Mouse (Mus musculus) ovary, adult 18-20 months (tissue): ENCODE measurements at regions not wholly inside any gene's neighbourhood (a gene's known extent, or its start where the extent isn't known, plus 50 kb on each side); places are given as distances from the start of the nearest gene placed in this dataset.

Experiments used
- DNase-seq: peaks from one replicate; pipeline ENCODE4 v3.0.0; 2022; ENCODE audit warnings: low spot score, mixed read lengths

DNA sequence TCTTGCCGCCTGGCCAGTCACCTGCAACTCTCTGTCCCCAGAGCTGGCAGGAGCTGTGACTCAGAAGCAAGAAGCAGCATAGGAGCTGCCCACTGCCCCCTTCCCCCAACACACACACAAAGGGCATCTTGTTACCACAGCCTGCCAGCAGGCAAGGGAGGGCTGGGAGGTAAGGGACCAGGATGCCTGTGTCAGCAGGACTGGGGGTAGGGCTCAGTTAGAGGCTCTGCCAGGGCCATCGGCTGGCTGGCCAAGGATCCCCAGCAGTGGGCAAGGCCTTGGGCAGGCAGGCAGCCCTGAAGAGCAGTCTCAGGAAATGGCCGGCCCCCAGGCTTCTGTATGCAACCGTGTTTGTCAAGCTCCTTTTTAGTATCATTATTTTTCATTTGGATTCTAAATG, 87.3 kb upstream of the Zmiz1 start:
- DNase-seq: peak; percentile 77

DNA sequence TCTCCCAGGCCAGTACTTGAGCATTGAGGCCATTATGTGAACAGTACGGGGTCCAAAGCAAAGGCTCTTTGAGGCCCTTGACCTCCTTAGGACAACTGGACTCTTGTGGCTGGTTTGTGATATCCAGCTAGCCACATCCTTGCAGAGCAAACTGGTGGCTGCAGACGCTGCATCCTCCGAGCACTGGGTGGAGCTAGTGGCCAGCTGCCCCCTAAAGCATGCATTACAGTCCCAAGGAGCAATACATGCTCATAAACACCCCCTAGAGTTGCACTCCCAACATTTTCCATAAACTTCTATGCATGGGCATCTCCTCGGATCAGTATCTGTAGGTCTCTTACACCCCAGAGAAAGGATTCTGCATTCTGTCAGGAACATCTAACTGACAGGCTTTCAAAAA, 86.4 kb upstream of the Zmiz1 start:
- DNase-seq: no peak

DNA sequence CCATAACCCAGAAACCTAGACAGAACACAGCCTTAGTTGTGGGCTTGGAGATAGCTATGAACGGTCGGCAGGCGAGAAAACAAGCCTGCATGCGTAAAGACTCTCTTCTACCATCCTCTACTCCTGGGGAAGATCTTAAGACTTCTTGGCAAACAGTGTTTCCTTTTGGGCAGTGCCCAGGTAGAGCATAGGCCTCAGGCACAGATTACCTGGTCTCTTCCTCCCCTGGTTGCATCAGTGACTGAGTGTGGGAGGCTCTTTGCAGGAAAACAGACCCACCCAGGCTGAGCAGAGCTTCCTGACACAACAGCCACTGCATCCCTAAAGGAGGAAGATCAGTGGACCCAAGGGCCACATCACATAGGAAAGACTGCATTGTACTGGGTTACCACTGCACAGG, 85.8 kb upstream of the Zmiz1 start:
- DNase-seq: no peak

- no peak for DNase-seq
Observed at GRCm38 (mm10) chr14:25375001-25375400, 84.0 kb upstream of the Zmiz1 start.

GRCm38 (mm10) chr14:25377091-25377490, 81.9 kb upstream of the Zmiz1 start:
- DNase-seq: no peak

DNA sequence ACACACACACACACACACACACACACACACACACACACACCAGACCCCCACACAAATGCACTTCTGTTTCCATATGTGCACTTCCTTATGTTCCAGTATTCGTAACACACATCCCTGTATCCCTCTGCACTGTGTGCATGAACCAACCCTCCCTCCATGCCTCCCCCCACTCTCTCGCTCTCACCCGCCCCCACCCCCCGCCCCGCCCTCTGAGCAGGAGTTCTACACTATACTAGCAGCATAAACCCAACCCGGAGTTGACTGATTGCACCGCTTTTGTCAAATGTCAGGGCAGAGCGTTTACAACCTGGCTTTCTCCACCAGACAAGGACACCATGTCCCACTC, 81.5 kb upstream of the Zmiz1 start:
- DNase-seq: no peak

- peak; percentile 84 for DNase-seq
Observed at GRCm38 (mm10) chr14:25377900-25378716, 80.9 kb upstream of the Zmiz1 start.

- DNase-seq: no peak
Observed at GRCm38 (mm10) chr14:25378717-25379224, 80.2 kb upstream of the Zmiz1 start.

DNA sequence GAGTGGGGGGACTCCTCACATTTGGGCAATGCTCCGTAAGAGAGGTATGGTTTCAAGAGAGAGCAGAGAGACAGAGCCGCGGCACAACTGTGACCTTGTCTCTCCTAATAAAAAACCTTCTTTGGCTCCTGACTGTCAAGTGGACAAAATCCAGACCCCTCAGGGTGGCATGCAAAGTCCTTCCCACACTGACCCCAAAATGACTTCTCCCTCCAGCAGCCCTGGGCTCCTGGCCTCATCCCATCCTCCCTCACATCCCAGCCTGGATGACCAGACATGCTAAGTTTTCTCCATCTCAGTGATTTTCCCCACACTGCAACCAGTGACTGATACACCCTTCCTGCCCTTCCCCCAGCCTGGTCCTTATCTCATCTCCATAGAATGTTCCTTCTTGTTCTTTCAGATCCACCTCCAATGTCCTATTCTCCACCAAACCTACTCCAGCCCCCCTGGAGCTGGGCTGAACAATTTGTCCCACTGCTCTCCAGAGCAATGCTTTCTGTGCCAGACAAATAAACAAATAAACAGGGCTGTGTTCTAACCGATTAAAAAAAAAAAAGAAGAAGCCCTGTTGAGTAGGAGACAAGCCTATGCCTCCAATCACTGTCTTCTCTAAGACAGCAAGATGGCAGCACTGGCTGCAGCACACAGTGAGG, 75.7 kb upstream of the Zmiz1 start:
- DNase-seq: no peak

DNA sequence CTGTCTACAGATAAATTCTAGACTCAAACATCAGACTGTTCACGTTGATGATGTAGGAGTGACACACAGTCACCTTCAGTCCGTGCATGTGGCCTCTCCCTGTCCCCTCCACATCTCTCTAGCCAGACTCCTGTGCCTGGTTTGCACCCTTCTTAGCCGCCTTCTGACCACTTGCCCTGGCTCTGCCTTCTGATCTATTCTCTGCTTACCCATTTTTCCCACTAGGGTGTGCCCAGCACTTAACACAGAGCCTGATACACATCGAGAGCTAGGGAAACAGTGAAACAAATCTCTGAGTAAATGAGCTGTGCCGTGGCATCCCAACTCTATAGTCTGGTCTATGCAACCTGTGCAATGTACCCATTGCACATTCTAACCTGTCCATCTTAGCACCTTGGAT, 73.3 kb upstream of the Zmiz1 start:
- no peak for DNase-seq

GRCm38 (mm10) chr14:25387780-25388179, 71.2 kb upstream of the Zmiz1 start:
- DNase-seq: peak; percentile 45

DNA sequence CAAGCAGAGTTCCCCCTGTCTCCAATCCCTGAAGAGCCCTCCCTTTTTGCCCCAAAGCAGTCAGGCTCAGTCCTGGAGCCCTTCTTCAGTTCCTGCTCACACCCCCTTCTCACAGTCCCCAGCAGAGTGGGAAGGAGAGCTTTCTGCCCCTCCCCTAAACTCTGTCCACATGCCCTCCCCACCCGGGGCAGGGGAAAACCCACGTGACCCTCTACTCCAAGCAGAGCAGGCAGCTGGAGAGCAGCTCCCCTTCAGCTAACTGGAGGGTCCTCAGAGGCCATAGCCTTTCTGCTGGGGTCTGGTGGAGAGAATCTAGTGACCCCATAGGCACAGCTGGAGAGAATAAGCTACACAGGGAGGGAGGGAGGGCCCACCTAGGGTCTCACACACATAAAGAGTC, 69.7 kb upstream of the Zmiz1 start:
- no peak for DNase-seq

- DNase-seq: no peak
Observed at GRCm38 (mm10) chr14:25392412-25392811, 66.6 kb upstream of the Zmiz1 start.

- DNase-seq: no peak
Observed at GRCm38 (mm10) chr14:25392940-25393339, 66.0 kb upstream of the Zmiz1 start.

DNA sequence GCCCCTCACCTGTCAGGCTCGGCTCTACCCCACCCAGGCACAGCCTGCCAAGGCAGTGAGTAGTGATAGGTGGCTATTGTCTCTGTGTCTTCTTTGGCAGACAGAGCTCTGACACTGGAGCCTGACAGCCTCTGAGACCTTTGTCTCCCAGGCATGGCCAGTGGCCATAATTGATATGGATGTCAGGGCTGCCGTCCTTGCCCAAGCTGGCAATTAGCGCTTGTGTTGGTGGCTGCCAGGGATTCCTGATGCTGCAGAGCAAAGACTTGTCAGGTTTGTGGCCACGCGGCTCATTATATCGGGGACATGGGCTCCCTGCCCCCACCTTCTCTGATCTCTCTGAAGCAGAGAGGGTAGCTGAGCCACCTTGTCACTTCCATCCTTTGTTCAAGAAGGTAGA, 64.1 kb upstream of the Zmiz1 start:
- no peak for DNase-seq

GRCm38 (mm10) chr14:25396990-25397531, 61.9 kb upstream of the Zmiz1 start:
- peak; percentile 54 for DNase-seq

DNA sequence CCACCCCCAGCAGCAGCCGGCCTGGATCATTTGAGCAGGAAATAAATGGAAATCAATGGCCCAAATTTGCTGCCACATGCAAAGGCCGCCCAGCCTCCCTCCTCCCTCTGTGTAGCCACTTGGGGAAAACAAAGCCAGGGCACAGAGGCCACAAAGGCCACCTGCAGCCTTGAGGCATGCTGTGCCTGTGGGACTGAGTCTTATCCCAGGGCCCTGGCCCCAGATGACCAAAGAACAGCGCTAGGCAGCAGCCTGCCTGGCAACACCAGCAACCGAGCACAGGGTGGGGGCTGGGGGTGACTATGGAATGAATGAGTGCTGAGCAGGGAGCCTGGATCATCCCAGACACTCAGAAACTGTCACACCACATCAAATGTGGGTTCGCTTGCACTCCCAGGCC, 61.2 kb upstream of the Zmiz1 start:
- DNase-seq: no peak

DNA sequence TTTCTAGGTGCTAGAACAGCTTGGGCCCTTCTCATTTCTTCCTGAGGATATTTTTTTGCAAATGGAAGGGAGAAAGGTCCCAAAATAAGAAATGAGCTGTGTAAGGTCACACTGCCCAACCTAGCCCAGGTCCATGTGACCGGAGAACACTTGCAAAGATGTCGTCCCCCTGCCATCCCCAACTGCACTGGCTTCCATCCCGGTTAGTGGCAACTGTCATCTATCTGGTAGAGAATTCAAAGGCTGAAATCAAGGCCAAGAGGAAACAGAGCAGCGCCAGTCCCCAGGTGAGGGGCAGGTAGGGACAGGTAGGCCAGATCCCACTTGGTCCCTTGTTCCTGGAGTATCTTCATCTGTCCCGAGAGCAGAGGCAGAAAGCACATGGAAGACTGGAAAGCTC, 60.2 kb upstream of the Zmiz1 start:
- no peak for DNase-seq

DNA sequence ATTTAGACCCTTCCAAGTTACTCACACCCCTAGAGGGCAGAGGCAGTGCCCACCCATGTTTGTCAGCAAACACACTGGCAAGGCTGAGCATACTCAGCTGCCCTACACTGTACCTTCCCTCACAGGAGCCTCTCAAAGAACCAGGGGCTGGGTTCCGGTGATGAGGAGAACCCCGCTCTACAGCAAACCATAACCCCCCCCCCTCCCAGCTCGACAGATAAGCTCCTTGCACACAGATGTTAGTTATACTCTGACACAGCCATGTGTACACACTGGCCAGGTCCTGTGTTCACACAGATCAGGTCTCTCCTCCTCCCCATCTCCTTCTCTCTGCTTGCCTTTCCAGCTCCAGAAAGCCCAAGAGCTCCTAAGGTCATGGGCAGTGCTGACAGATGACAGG, 59.7 kb upstream of the Zmiz1 start:
- DNase-seq: no peak

DNA sequence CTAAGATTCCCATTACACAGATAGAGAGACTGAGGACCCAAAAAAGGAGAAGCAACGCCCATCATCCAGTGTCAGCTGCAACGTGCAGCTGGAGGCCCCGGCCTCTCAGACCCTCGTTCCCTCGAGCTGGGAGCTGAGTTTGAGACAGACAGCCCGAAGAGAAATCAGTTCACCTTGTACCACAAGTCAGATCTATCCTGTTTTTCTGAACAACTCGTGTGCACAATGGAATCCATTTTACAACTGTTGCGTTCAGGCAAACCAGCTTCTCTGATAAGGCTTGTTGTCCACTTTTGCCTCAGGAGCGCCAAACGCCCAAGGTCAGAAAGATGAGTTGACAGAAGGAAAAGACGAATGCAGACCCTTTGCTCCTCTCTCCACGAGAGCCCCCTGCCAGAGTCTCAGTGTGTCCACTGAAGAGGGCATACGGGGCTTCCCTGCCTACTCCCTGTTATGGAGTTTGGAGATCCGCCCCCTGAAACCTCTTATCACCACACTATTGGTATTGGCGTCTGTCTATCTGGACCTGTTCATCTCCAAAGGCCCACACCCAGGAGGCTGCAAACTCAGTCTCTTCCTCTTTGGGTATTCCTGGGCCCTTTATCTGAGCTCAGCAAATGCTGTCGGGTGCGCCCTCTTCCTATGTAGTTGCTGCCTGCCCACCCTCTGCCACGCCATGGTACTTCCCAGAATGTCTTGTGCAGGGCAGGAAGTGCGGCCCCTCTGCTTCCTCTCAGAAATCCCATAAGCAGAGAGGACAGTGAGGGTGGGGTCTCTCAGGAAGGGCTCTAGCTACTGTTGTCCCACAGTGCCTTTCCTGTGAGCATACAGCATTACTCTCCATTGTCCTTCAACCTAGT, 57.7 kb upstream of the Zmiz1 start:
- DNase-seq: no peak

DNA sequence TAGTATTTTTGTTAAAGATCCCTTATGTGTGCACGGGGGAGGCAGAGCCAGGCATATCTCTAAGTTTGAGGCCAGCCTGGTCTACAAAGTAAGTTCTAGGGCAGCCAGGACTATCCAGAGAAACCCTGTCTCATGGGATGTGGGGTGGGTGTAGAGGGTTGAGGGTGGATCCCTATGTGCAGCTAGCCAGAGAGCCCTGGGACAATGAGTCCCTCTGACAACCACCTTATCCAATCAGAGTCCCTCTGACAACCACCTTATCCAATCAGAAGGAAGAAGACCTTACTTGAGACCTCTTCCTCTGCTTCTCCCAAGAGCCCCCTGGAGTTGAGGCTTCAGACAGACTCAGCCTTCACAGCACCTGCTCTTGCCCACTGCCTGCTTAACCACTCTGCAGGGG, 56.6 kb upstream of the Zmiz1 start:
- no peak for DNase-seq

GRCm38 (mm10) chr14:25405191-25405590, 53.8 kb upstream of the Zmiz1 start:
- peak; percentile 31 for DNase-seq
